Mouse (Mus musculus): Measurements from ENCODE around the gene Lifr. TPM values are rescaled to one million over a fixed set of nuclear protein-coding genes. Genes with fewer than 3 reads are reported as not detected.

Gene Lifr
- total RNA-seq, 2 experiments from 2014 or later = 58.4 to 59.1 TPM

- DNase-seq (ENCODE audit: low spot score in 2 of 2) = no peak
Observed at GRCm38 (mm10) chr15:7080916-7081626, 9.3 kb upstream of the Lifr start.

- no peak for DNase-seq (ENCODE audit: low spot score in 2 of 2)
Observed at GRCm38 (mm10) chr15:7081795-7082194, 8.6 kb upstream of the Lifr start.

GRCm38 (mm10) chr15:7082901-7083300 is 7.5 kb upstream of the Lifr start:
- no peak for DNase-seq (ENCODE audit: low spot score in 2 of 2)

DNA sequence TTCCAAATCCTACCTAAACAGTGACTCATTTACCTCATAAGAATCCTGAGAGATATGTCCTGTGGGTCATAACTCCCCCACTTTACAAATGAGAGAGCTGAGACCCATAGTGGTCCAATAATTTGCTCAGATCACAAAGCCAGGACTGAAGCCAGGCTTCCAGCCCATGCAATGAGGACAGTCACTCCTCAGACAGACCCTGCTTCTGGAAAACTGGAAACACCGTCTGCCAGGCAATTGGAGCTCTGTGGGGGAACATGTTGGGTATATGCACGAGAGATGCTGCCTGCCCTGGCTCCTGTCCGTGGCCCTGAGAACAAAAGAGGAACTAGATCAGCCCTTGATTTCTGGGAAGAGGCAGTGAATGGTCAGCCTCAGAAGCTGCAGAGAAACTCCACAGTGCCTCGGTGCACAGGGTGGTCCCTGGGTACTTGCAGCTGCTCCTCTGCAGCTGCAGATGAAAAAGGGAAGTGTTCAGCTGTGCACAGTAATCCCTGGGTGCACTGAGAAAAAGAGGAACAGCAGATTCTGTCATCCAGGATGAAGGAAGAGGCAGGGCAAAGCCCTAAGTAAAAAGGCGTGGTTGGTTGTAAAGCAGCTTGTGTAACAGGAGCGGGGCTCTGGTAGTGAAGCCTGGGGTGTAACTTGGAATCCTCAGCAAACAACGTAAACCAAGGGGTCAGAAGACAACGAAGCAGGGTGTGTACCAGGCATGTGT is 5.5 kb upstream of the Lifr start:
- peak in 1 of 2 experiments; percentile 25 for DNase-seq (ENCODE audit: low spot score in 2 of 2)

DNA sequence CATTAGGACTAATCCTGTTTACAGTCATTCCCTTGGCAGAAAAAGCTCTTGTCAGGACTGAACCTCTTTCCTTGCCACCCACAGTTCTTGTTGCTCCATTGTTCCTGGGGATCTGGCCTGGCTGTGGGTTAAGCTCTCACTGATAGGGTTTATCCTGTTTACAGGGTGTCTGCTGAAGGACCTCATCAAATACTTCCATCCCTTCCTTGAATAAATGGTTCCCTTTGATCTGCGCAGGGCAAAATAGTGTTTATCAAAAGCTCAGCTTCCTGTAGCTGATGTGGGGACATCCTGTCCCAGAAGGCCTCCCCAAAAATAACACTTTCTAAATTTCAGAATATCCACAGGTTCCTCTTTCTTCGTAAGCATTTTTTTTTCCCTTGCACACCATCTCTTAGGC is 1.7 kb upstream of the Lifr start:
- DNase-seq (ENCODE audit: low spot score in 2 of 2) = no peak

GRCm38 (mm10) chr15:7092321-7092720 is 1.9 kb downstream of the Lifr start:
- DNase-seq (ENCODE audit: low spot score in 2 of 2) = no peak

- DNase-seq (ENCODE audit: low spot score in 2 of 2) = no peak
Observed at GRCm38 (mm10) chr15:7099406-7099805, 9.0 kb downstream of the Lifr start.

- DNase-seq (ENCODE audit: low spot score in 2 of 2) = no peak
Observed at GRCm38 (mm10) chr15:7100226-7100625, 9.8 kb downstream of the Lifr start.

DNA sequence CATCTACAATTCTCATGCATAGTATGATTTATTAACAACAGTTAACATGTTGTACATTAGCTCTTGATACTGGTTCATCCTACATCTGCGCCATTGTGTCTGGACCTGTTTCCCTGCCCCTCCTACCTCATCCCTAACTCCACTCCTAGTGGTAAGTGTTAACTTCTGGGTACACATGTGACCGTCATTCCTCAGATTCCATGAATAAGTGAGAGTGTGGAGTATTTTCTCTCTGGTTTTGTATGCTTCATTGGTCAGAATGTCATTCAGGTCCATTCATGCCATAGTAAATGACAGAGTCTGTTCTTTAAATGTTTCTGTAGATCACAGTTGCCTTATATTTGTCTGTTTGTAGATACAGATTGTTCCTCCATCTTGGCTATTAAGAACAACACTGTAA is 12.6 kb downstream of the Lifr start:
- DNase-seq (ENCODE audit: low spot score in 2 of 2) = no peak

GRCm38 (mm10) chr15:7105224-7105623 is 14.8 kb downstream of the Lifr start:
- no peak for DNase-seq (ENCODE audit: low spot score in 2 of 2)

GRCm38 (mm10) chr15:7108160-7108559 is 17.7 kb downstream of the Lifr start:
- DNase-seq (ENCODE audit: low spot score in 2 of 2) = no peak

DNA sequence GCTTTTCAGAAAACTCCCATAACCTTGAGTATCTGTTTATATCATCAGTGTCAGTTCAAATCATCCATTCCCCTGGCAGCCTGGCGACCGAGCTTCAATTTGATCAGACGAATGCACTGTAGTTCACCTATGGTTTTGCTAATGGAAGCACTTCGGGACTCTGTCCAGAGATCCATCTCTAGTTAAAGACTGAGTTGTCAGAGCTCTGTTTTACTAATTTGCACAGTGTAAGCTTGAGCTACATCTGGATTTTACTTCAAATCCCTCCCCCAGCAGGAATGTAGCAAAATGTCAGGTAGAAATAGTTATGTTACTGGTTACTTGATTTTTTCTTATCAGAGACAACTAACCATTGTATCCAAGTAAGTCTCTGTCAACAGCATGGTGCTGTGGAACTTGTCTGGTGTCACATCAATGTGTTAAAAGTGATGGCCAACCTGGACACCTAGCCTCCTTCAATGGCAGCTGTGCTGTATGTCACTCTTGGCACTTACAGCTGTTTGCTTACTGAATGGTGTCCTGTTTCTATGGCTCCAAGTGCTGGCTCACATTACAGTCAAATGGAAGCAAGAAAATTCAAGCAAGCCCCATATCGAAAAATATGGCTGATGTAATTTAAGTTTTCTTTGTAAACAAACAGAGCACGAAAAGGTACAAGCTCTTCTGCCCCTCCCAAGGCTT is 22.0 kb downstream of the Lifr start:
- DNase-seq (ENCODE audit: low spot score in 2 of 2) = no peak

GRCm38 (mm10) chr15:7113906-7114305 is 23.5 kb downstream of the Lifr start:
- no peak for DNase-seq (ENCODE audit: low spot score in 2 of 2)

DNA sequence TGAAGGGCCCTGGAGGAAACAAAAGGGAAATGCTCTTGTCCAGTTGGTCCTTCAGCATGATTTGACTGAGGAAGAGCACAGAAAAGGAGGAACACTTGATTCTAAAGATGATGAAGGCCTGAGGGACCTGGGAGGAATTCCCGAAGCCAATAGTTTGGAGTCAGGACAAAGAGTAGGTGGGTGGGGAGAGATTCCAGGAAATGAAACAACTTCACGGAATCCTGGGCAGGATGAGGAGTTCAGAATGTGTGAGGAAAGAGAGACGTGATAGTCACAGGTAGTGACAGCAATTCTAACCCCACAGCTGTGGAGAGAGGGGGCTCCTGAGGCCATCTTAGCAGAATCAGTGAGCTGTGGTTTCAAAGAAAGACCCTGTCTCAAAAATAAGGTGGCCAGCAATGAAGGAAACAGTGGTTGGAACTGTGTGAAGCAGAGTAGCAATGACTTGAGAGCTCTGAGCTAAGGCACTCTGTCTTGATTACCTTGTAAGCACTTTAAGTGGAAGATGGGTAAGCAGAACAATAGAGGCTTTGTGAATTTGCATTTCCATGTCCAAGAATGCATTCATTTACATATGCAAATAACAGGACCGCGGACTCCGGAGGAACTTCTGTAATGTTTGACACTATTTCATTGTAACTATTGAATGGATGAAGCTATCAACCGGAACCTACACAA is 25.1 kb downstream of the Lifr start:
- DNase-seq (ENCODE audit: low spot score in 2 of 2) = no peak

- no peak for DNase-seq (ENCODE audit: low spot score in 2 of 2)
Observed at GRCm38 (mm10) chr15:7116216-7116615, 25.8 kb downstream of the Lifr start.

- DNase-seq (ENCODE audit: low spot score in 2 of 2) = no peak
Observed at GRCm38 (mm10) chr15:7116699-7117098, 26.3 kb downstream of the Lifr start.

- DNase-seq (ENCODE audit: low spot score in 2 of 2) = no peak
Observed at GRCm38 (mm10) chr15:7117944-7118343, 27.5 kb downstream of the Lifr start.

GRCm38 (mm10) chr15:7118849-7119248 is 28.4 kb downstream of the Lifr start:
- peak in 1 of 2 experiments; percentile 72 for DNase-seq (ENCODE audit: low spot score in 2 of 2)

DNA sequence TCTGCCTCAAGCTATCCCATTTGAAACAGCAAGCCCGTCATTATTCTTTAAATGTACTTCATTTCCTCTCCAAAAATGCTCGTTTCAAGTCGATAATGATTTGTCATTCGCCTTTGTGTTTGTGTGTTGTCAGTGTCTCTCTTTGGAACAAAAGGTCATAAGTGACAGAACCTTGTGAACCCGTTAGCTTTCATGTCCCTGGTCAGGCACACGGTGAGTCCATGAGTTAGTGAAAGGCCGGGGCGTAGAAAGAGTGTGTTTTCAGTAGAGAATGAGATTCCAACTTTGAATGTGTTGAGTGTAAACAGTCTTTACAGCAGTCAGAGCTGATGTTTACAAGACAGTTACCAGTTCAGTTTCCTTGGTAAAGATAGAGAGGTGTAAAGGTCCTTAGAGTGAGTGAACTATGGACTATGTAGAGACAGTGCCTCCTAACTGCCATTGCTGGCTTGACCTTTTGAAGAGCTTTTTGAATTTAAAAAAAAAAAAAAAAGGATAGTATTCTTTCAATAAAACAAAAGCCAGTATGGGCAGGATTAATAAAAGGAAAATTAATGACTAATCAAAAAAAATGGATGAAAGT is 29.6 kb downstream of the Lifr start:
- DNase-seq (ENCODE audit: low spot score in 2 of 2) = no peak

- DNase-seq (ENCODE audit: low spot score in 2 of 2) = no peak
Observed at GRCm38 (mm10) chr15:7123781-7124450, 33.5 kb downstream of the Lifr start.

GRCm38 (mm10) chr15:7126171-7126570 is 35.8 kb downstream of the Lifr start:
- DNase-seq (ENCODE audit: low spot score in 2 of 2) = no peak

Data from gastrocnemius, postnatal 4 days (tissue).